Mouse (Mus musculus) urinary bladder, postnatal 25 days (tissue): ENCODE data around the gene Fas.

Experiments used
- DNase-seq: peaks from one replicate; pipeline ENCODE4 v3.0.0; 2022; ENCODE audit warnings: low spot score

Gene Fas

DNA sequence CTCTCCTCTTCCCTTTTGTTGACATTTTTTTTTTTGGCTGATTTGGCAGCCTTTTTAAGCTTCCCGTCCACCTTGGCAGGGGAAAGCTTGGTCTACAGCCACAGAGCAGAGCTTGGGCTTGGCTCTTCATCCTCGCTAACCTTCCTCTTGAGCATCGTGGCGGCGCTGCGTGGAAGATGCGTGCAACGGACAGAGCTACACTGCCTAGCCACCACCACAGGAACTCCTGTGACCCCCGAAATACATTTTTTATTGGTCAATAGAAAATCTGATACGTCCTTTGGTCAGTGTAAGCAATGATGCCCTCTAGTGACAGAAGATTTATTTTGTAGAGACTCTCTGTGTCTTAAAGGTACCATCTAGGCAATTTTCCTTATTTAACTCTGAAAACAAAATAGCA, 6.1 kb upstream of the Fas start:
- DNase-seq: no peak

DNA sequence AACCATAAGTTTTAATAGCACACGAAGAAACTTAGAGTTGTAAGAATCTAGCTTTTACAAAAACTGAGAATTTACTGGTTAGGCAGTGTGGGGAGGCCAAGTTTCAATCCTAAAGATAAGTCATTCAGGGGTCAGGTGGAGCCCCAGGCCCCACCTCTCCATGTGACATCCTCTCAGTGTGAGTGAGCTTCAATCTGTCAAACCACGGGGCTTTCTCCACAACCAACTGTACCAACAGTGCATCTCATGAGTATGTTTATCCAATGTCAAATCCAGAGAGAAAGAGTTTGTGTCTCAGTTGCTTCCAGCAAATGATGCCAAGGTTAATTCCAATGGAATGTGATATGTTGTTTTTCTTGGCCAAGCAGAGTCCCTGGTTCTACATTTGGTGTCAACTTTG, 5.6 kb upstream of the Fas start:
- no peak for DNase-seq

DNA sequence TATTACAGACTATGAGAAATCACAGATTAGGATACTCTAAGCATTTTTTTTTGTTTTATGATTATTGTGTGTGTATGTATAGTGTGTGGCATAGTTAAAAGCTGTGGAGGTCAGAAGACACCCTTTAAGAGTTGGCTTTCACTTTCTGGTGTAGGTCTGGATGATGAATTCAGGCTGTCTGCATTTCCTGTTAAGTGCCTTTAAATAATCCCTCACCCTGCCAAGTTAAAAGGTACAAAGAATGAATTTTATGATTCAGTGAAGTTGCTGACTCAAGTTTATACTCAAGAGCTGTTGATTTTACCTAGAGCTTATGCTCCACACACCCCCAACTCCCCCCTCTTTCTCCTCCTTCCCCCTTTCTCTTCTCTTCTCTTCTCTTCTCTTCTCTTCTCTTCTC, 3.2 kb upstream of the Fas start:
- no peak for DNase-seq

DNA sequence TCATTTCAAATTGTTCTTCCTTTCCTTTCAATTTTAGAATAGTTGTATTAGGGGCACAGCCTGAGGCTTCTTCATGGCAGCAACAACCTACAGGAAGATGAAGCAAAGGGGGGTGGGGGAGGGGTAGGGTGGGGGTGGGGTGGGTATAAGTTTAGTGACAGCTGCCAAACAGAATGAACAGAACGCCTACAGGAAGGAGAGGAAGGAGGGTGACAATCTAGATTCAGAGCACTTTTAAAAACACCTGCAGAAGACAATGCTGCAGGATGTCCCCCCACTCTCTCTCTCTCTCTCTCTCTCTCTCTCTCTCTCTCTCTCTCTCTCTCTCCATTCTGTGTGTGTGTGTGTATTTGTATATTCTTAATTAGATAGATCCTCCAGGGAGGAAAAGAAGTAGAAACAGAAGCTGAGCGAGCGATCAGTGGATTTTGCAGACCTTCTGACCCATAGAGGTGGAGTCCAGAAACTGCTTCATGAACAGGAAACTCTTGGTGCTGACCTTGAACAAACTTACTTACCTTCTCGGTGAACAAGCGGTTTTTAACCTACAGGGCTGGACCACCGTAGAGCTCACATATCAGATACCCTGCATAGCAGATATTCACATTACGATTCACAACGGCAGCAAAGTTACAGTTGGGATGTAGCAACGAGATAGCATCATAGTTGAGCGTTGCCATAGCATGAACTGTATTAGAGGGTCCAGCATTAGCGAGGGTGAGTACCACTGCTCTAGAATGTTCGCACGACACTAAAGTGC, 2.6 kb upstream of the Fas start:
- no peak for DNase-seq

DNA sequence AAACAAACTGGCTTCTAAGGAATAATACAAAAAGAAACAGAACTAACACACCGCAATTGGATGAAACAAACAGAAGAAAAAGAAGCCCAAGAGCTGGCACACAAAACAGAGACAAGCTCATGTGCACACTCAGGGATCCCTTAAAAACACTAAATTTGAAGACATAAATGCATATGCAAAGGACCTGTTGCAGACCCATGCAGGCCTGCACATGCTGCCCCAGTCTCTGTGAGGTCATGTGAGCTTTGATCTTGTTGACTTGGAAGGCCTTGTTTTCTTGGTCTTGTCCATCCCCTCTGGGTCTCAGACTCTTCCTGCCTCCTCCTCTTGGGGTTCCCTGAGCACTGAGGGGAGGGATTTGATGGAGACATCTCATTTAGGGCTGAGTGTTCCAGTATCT, 1.8 kb upstream of the Fas start:
- DNase-seq: no peak

DNA sequence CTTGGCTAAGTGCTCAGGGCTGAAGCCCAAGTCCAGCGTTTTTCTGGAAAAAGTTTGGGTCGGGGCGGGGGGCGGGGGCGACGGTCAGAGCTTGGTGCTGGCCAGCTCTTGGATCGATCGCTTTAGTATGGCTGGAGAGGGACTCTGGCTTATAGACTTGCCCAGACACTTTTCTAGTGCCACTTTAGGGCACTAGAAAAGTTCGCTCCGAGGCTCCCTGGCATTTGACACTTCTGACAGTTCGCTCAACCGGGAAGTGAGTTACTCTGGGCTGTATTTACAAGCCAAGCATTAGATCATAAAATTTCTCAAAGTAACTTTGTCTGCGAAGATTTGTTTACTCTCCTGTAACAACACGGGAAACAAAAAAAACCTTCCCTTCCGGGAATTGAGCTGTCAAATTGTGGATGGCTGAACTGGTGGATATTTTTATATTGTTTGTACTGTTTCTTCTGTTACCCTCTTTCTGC, 441 bp downstream of the Fas start:
- DNase-seq: no peak

DNA sequence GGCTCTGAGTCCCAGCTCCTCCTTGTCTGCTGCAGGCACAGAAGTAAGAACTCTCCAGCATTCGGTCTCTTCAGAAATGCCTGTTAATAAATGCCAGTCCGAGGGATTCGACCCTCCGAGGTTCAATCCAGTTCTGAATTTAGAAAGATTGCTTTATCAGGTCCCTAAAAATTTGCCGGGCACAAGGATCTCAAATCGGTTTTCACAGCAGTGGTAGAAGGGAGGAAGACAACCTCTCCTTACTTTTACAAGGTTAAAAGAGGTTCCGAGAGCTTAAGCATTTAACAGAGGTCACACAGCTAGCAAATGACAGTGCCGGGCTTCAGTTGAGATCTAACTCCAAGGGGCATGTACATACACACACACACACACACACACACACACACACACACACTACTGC, 913 bp downstream of the Fas start:
- DNase-seq: no peak

GRCm38 (mm10) chr19:34291956-34292355, 1.5 kb downstream of the Fas start:
- no peak for DNase-seq

GRCm38 (mm10) chr19:34292701-34293100, 2.2 kb downstream of the Fas start:
- DNase-seq: no peak

GRCm38 (mm10) chr19:34293376-34293947, 3.0 kb downstream of the Fas start:
- DNase-seq: no peak

GRCm38 (mm10) chr19:34295442-34295841, 5.0 kb downstream of the Fas start:
- DNase-seq: no peak

- no peak for DNase-seq
Observed at GRCm38 (mm10) chr19:34298531-34298930, 8.1 kb downstream of the Fas start.

DNA sequence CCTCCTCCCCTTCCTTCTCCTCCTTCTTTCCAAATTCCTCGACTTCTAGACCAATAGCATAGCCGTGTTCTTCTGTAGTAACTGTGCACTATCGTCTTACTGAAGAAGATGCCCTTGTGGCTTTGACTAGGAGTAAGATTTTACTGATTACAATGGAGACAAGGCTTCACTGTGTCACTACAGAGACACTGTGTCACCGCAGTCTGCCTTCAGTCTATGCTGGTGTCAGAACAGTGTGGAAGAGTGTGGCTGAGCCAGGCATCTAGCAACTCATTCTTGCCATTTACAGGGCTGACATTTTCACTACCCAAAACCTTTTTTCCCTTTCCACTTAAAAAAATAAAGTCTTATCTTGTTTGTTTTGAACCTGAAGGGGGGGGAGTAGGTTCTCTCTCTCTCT, 8.8 kb downstream of the Fas start:
- DNase-seq: no peak

- DNase-seq: no peak
Observed at GRCm38 (mm10) chr19:34300430-34300829, 10.0 kb downstream of the Fas start.

- DNase-seq: no peak
Observed at GRCm38 (mm10) chr19:34304917-34305316, 14.5 kb downstream of the Fas start.

DNA sequence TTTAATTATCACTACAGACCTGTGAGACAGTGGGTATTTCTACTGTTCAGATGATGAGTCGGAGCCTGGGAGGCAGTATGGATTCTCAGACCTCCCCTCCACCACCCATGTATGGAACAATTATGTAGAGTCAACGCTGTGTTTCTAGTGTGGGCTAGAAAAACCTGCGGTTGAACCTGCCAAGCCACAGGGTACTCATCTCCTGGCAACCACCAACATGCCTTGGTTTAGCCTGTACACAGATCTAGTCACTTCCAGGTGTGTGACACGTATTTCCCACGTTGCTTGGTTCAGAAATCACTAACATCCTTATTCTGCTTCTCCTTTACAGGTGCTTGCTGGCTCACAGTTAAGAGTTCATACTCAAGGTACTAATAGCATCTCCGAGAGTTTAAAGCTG, 16.3 kb downstream of the Fas start:
- no peak for DNase-seq

GRCm38 (mm10) chr19:34312151-34312728, 21.8 kb downstream of the Fas start:
- no peak for DNase-seq

GRCm38 (mm10) chr19:34328051-34328450, 37.6 kb downstream of the Fas start:
- no peak for DNase-seq

DNA sequence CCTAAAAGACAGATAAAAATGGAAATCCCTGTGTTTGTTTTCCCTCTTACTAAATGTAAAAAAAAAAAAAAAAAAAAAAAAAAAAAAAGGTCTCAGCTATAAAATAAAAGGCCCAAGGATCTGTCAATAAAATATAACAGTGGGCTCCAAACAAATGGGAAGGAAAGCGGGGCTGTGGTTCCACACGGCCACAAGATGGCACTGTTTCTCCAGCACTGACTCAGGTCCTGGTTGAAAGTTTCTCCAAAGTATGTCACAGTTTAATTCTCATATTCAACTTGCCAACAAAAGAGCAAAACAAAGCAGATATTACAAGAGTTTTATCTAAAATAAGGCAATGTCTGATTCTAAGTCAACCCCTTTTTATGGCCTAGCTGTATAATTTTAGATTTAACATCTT, 43.8 kb downstream of the Fas start:
- DNase-seq: peak; percentile 67

DNA sequence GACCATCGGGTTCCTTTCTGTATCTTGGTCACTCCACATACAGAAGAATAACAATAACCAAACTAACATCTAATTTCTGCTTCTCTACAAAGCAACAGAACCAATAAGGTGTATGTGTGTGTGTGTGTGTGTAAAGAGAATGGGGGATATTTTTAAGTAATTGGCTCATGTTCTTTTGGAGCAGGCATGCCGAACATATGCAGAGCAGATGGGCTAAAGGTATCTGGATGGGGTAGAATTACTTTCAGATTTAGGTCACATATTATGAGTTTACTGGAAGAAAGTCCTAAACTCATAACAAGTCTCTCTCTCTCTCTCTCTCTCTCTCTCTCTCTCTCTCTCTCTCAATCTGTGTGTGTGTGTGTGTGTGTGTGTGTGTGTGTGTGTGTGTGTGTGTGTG, 54.2 kb downstream of the Fas start:
- no peak for DNase-seq

- DNase-seq: no peak
Observed at GRCm38 (mm10) chr19:34345616-34346267, 55.3 kb downstream of the Fas start.

GRCm38 (mm10) chr19:34353291-34353805, 62.9 kb downstream of the Fas start:
- DNase-seq: no peak

GRCm38 (mm10) chr19:34362639-34363038, 72.2 kb downstream of the Fas start:
- DNase-seq: no peak
